Mouse (Mus musculus) liver, adult 2 months (tissue): ENCODE measurements around the gene Arhgdig.

Source experiments
- CTCF ChIP-seq: fragments of 200-500 bp; IDR thresholded peaks from 2 replicates; pipeline ENCODE4 v1.5.1; 2011; ENCODE audit warnings: low read depth, low read length, control low read depth
- POLR2A ChIP-seq: fragments of 200-500 bp; IDR thresholded peaks from 2 replicates; pipeline ENCODE4 v1.6.1; 2011; ENCODE audit warnings: low read length, control low read depth; ENCODE audit not compliant: insufficient read depth; ENCODE audit errors: extremely low read depth

- TF ChIP-seq CTCF (no peak), POLR2A (no peak)
Measured at GRCm38 (mm10) chr17:26202737-26203136, 4.8 kb downstream of the Arhgdig start, which contains the start of gene Rgs11.
